Mouse (Mus musculus) neural tube, embryonic 15.5 days (tissue): ENCODE measurements around the gene Ttc7. TPM values are rescaled to one million over a fixed set of nuclear protein-coding genes. Genes with fewer than 3 reads are reported as not detected.

Source experiments
- ATAC-seq: fragments of 200-750 bp; cut with Nextera tagmentation; 2 replicates; pipeline ENCODE4 v1.8.0; 2017; ENCODE audit warnings: mild to moderate bottlenecking, moderate TSS enrichment, moderate library complexity; ENCODE audit not compliant: low FRiP score
- H3K27ac ChIP-seq: fragments of 300-500 bp; sonication (generic); replicated peaks from 2 replicates; pipeline ENCODE4 v1.5.1; 2015; ENCODE audit warnings: mild to moderate bottlenecking, inconsistent platforms
- H3K27me3 ChIP-seq: fragments of 300-500 bp; sonication (generic); replicated peaks from 2 replicates; pipeline ENCODE4 v1.6.1; 2015; ENCODE audit warnings: inconsistent platforms
- H3K36me3 ChIP-seq: fragments of 300-500 bp; sonication (generic); 2 replicates; pipeline ENCODE4 v1.6.1; 2015; ENCODE audit warnings: inconsistent platforms
- H3K4me1 ChIP-seq: fragments of 300-500 bp; sonication (generic); 2 replicates; pipeline ENCODE4 v1.6.1; 2015; ENCODE audit warnings: inconsistent platforms
- H3K4me2 ChIP-seq: fragments of 300-500 bp; sonication (generic); 2 replicates; pipeline ENCODE4 v1.6.1; 2015; ENCODE audit warnings: inconsistent platforms, mild to moderate bottlenecking, moderate library complexity
- H3K4me3 ChIP-seq: fragments of 300-500 bp; sonication (generic); replicated peaks from 2 replicates; pipeline ENCODE4 v1.5.1; 2015; ENCODE audit warnings: mild to moderate bottlenecking, inconsistent platforms
- H3K9ac ChIP-seq: fragments of 300-500 bp; sonication (generic); replicated peaks from 2 replicates; pipeline ENCODE4 v1.6.1; 2015; ENCODE audit warnings: mild to moderate bottlenecking, inconsistent platforms
- H3K9me3 ChIP-seq: fragments of 300-500 bp; sonication (generic); replicated peaks from 2 replicates; pipeline ENCODE4 v1.6.1; 2016; ENCODE audit warnings: inconsistent platforms
- WGBS: fragments of 180-500 bp; shearing (Covaris S2); methylation state at CpG from one replicate; pipeline ENCODE4 v1.1.7; 2015; ENCODE audit warnings: mixed read lengths; 5-methylcytosine and 5-hydroxymethylcytosine counted together
- polyA plus RNA-seq: library from polyadenylated mRNA; unstranded; fragments of >200 nt; fragmentation: Nextera tagmentation; extraction: Ambion mirVana; gene quantifications from 2 replicates; pipeline ENCODE4 v1.2.1, GENCODE M21; 2015

Gene Ttc7
- polyA plus RNA-seq, 1 experiment from 2014 or later, result 7.2 TPM

DNA sequence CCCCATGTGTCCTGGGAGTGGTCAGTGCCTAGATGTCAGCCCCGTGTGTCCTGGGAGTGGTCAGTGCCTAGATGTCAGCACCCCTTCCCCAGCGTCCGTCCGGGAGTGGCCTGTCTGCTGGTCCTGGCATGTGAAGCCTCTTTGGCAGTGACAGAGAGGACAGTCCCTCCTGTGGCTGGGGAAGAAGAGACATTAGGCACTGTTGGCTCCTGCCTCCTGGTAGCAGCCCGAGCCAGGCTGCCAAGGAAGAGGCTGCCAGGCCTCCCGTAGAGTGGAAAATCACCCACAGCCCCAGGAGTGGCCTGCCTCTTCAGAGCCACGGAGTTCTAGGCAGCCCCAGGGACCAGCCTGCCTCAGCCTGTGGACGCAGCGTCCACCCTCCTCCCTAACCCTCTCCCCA is 35.3 kb downstream of the Ttc7 start:
- no peaks in the 10 kb centered on the region for H3K27me3 ChIP-seq
- no peaks in the 10 kb centered on the region for H3K36me3 ChIP-seq
- WGBS, result 65% methylated on average over 9 of the region's 9 CpGs
- no peak overlapping the region for H3K4me3 ChIP-seq
- H3K27ac ChIP-seq, result no peak overlapping the region
- peaks cover 12% of the 10 kb centered on the region for H3K4me1 ChIP-seq
- H3K9ac ChIP-seq, result no peak overlapping the region
- H3K9me3 ChIP-seq, result no peaks in the 10 kb centered on the region; the same call in 1 of the 2 replicates
- no peak for ATAC-seq
- H3K4me2 ChIP-seq, result no peak overlapping the region

DNA sequence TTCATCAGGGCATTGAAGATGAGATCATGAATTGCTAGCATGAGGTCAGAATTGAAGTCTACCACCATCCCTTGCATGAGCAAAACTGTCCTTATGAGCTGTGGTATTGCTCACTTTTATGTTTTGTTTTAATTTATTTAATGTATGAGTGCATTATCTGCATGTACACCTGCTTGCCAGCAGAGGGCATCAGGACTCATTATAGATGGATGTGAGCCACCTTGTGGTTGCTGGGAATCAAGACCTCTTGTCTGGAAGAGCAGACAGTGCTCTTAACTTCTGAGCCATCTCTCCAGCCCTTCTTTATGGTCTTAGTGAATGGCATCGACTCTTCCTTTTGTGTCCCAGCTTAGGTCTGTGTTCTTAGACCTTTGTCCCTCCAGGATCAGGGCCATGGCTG is 39.0 kb downstream of the Ttc7 start:
- Histone ChIP-seq H3K4me3 (no peak overlapping the region), H3K4me1 (peaks cover 12% of the 10 kb centered on the region), H3K27ac (no peak overlapping the region), H3K36me3 (no peaks in the 10 kb centered on the region), H3K9me3 (no peaks in the 10 kb centered on the region; the same call in 1 of the 2 replicates), H3K4me2 (no peak overlapping the region), H3K9ac (no peak overlapping the region), H3K27me3 (no peaks in the 10 kb centered on the region)
- ATAC-seq, result no peak
- WGBS, result 89% methylated on average over 1 of the region's 1 CpGs

DNA sequence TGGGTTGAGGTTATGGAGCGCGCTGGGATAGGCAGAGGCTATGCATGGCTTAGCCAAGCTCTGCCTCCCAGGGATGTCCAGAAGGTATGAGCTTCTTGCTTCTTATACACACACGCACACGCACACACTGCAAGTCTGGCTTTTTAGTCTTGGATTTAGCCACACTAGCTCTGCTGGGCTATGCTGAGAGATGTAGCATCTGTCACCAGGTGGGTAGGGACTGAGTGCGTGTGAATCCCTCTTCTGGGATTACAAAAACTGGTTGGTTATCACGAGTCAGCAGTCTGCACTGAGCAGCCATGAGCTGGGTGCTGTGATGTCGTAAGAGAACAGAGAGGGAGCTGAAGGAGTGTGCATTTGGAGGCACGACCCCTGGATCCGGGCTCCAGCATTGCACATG is 40.5 kb downstream of the Ttc7 start:
- no peak for ATAC-seq
- Histone ChIP-seq H3K9me3 (no peaks in the 10 kb centered on the region; the same call in 1 of the 2 replicates), H3K4me1 (peaks cover 25% of the 10 kb centered on the region), H3K27me3 (no peaks in the 10 kb centered on the region), H3K9ac (no peak overlapping the region), H3K4me3 (no peak overlapping the region), H3K36me3 (no peaks in the 10 kb centered on the region), H3K27ac (no peak overlapping the region), H3K4me2 (no peak overlapping the region)
- WGBS, result 85% methylated on average over 9 of the region's 9 CpGs

DNA sequence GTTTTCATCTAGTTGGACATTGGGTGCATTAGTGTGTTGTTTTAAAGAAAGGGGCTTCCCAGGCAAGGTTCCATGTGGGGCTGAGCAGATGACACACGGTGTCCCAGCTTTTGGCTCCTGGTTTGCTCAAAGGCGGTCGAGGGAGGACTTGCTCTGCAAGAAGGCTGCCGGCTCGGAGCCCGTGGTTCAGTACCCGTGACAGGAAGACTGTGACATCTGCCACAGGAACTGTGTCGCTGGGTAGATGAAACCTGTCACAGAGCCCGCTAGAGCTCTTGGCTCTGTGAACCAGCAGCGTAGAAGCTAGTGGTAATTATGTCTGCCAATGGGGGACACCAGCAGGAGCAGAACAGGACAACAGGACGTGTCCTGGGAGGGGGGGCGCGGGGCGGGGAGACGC is 42.8 kb downstream of the Ttc7 start:
- Histone ChIP-seq H3K36me3 (no peaks in the 10 kb centered on the region), H3K27me3 (no peaks in the 10 kb centered on the region), H3K9ac (no peak overlapping the region), H3K27ac (no peak overlapping the region), H3K4me1 (peaks cover 36% of the 10 kb centered on the region), H3K4me3 (no peak overlapping the region), H3K9me3 (no peaks in the 10 kb centered on the region; the same call in 1 of the 2 replicates), H3K4me2 (no peak overlapping the region)
- 67% methylated on average over 15 of the region's 15 CpGs for WGBS
- no peak for ATAC-seq

DNA sequence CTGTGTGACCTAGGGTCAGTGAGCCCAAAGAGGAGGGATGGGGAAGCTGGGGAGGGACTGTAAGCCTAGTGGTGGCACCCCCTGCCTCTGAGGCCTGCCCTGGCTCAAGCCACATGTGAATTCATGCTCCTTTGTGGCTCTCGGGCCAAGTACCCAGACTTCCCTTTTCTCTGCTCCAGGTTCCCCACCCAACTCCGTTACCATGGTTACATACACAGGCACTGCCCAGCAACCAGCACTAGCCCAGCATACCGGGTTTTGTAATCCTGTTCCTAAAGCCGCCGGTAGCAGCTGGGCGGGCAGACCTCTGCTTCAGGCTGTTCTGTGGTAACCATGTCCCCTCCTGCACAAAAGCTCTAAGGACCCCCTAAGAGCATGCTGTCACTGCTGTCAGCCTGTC is 44.3 kb downstream of the Ttc7 start:
- Histone ChIP-seq H3K9me3 (no peaks in the 10 kb centered on the region; the same call in 1 of the 2 replicates), H3K4me1 (peaks cover 51% of the 10 kb centered on the region), H3K4me2 (no peak overlapping the region), H3K9ac (no peak overlapping the region), H3K4me3 (no peak overlapping the region), H3K36me3 (no peaks in the 10 kb centered on the region), H3K27me3 (no peaks in the 10 kb centered on the region), H3K27ac (no peak overlapping the region)
- 0 out of 2 replicates have a peak, but pooled peaks have one; percentile 12 for ATAC-seq
- 18% methylated on average over 6 of the region's 6 CpGs for WGBS

DNA sequence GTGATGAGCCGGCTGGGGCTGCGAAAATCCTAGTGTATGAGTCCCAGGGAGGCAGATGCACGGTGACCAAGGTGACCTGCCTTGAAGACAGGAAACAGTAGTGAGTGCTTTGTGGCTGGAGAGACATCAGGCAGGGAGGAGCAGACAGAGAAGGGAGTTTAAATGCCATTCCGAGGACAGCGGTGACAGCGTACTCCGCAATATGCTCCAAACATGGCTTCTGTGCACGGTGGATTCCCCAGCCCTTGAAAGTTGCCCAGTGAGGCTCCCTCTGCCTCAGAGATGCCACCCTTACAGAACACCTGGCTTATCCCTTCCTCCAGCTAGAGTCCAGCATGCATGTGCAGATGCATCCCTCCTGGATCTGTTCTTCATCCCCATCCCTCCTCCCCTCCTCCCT is 45.0 kb downstream of the Ttc7 start:
- Histone ChIP-seq H3K36me3 (no peaks in the 10 kb centered on the region), H3K27ac (no peak overlapping the region), H3K4me1 (peaks cover 58% of the 10 kb centered on the region), H3K27me3 (no peaks in the 10 kb centered on the region), H3K9ac (no peak overlapping the region), H3K9me3 (no peaks in the 10 kb centered on the region), H3K4me2 (no peak overlapping the region), H3K4me3 (no peak overlapping the region)
- 66% methylated on average over 8 of the region's 8 CpGs for WGBS
- ATAC-seq, result no peak

DNA sequence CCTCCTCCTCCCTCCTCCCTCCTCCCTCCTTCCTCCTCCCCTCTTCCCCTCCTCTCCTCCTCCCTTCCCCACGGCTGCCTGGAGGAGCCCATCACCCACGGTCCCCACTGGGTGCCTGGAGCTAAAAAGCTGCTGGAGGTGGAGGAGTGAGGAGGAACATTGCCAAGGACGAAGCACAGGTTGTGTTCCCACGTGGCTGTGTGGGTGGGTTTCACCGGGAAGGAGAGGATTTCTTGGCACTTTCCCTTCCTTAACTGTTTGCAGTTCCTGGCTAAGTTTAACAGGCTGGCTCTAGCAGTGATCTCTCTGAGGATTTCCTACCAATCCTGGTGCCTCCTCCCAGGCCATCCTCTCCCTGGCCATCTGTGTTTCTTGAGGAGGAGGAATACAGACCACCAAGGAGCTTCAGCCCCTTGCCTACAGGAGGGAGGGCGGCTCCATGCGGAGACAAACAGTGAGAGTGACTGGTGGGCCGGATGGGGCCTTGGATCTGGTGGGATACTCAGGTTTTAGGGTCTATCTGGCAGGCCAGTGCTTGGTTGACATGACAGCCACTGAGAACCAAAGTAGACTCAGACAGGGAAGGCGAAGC is 45.6 kb downstream of the Ttc7 start:
- 62% methylated on average over 7 of the region's 9 CpGs for WGBS
- Histone ChIP-seq H3K4me1 (peaks cover 64% of the 10 kb centered on the region), H3K9ac (no peak overlapping the region), H3K27ac (no peak overlapping the region), H3K4me3 (no peak overlapping the region), H3K9me3 (no peaks in the 10 kb centered on the region), H3K27me3 (no peaks in the 10 kb centered on the region), H3K4me2 (no peak overlapping the region), H3K36me3 (no peaks in the 10 kb centered on the region)
- ATAC-seq, result no peak

- WGBS, result 89% methylated on average over 18 of the region's 18 CpGs
- no peak overlapping the region for H3K4me3 ChIP-seq
- no peaks in the 10 kb centered on the region for H3K36me3 ChIP-seq
- no peak overlapping the region for H3K9ac ChIP-seq
- H3K9me3 ChIP-seq, result no peaks in the 10 kb centered on the region
- H3K27me3 ChIP-seq, result no peaks in the 10 kb centered on the region
- peaks cover 64% of the 10 kb centered on the region for H3K4me1 ChIP-seq
- ATAC-seq, result no peak
- H3K4me2 ChIP-seq, result no peak overlapping the region
- H3K27ac ChIP-seq, result no peak overlapping the region
Observed at GRCm38 (mm10) chr17:87329144-87329700, 46.5 kb downstream of the Ttc7 start.

- WGBS, result 29% methylated on average over 22 of the region's 22 CpGs
- Histone ChIP-seq H3K4me1 (peaks cover 64% of the 10 kb centered on the region), H3K4me3 (no peak overlapping the region)
Observed at GRCm38 (mm10) chr17:87330250-87330920, 47.7 kb downstream of the Ttc7 start.

GRCm38 (mm10) chr17:87330921-87331291 is 48.2 kb downstream of the Ttc7 start:
- peak overlapping the region; percentile 17; the same call in 1 of the 2 replicates for H3K9ac ChIP-seq
- H3K4me2 ChIP-seq, result peak overlapping the region; percentile 38
- peak; percentile 38; the same call in 1 of the 2 replicates for ATAC-seq
- H3K27ac ChIP-seq, result peak overlapping the region; percentile 75
- no peaks in the 10 kb centered on the region for H3K27me3 ChIP-seq
- H3K4me3 ChIP-seq, result no peak overlapping the region
- under 1% methylated on average over 11 of the region's 11 CpGs for WGBS
- no peaks in the 10 kb centered on the region for H3K9me3 ChIP-seq
- no peaks in the 10 kb centered on the region for H3K36me3 ChIP-seq
- H3K4me1 ChIP-seq, result peaks cover 60% of the 10 kb centered on the region

More at GRCm38 (mm10) chr17:87330250-87330920, 47.7 kb downstream of the Ttc7 start:
- peak overlapping the region; percentile 38 for H3K4me2 ChIP-seq
- peak; percentile 36 for ATAC-seq
- H3K27ac ChIP-seq, result peak overlapping the region; percentile 75
- H3K36me3 ChIP-seq, result no peaks in the 10 kb centered on the region
- H3K27me3 ChIP-seq, result no peaks in the 10 kb centered on the region
- H3K9ac ChIP-seq, result peak overlapping the region; percentile 17; the same call in 1 of the 2 replicates
- H3K9me3 ChIP-seq, result no peaks in the 10 kb centered on the region

DNA sequence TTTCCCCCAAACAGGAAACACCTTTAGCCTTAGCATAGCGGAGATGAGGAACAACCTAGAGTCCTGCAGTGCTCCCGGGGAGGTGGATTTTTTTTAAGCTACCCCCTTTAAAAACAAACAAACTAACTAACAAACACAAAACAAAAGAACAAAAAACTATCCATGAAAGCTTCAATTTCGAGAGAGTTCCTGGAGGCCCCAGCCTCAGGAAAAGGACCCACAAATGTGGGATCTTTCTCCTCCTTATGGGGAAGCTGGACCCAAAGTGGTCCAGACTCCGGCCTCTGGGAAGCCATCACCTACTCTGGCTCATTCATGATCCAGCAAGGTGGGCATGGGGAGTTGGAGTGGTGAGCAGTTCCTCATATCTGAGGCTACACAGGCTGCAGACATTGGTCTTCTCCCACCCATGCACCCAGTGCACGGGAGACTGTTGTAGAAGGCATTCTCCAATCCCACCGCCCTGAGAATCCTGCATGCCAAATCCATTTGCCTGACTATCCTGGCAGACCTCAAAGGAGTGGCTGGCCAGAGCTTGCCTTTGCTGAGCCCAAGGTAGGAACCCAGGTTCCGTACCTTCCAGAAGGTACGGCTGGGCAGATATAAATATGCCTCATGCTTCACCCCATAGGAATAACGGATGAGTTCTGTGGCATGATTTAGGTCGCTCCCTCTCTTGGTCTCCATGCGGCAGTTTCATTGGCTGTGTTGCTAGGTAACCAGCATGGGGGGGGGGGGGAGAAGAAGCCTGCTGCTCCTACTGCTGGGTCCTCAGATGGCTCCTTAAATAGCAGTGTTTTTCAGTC is 48.9 kb downstream of the Ttc7 start:
- Histone ChIP-seq H3K4me1 (peaks cover 53% of the 10 kb centered on the region), H3K9me3 (no peaks in the 10 kb centered on the region), H3K4me3 (no peak overlapping the region), H3K27me3 (no peaks in the 10 kb centered on the region), H3K36me3 (no peaks in the 10 kb centered on the region), H3K4me2 (peak overlapping the region; percentile 38), H3K9ac (no peak overlapping the region), H3K27ac (peak overlapping the region; percentile 75)
- ATAC-seq, result peak; percentile 70
- 24% methylated on average over 11 of the region's 11 CpGs for WGBS
